Mouse (Mus musculus): ENCODE measurements around the gene Pde11a. TPM values are rescaled to one million over a fixed set of nuclear protein-coding genes. Genes with fewer than 3 reads are reported as not detected.

The Pde11a gene
- total RNA-seq, 2 experiments from 2014 or later = 0.15 TPM; not detected in 1

GRCm38 (mm10) chr2:75964972-75965371 is 373.6 kb downstream of the Pde11a start:
- DNase-seq = peak in 1 of 2 experiments; percentile 27

GRCm38 (mm10) chr2:75964512-75964911 is 374.1 kb downstream of the Pde11a start:
- intact Hi-C loops (cut with DNase I) = loop anchor here (1.0 to 10.0 kb wide), 2 partner anchors 81 to 360 kb away; no protein-coding TSS in a partner anchor
- peak; percentile 50 to 53 for DNase-seq

More at GRCm38 (mm10) chr2:75964972-75965371, 373.6 kb downstream of the Pde11a start:
- intact Hi-C loops (cut with DNase I) = loop anchor here (1.0 to 10.0 kb wide), 3 partner anchors 82 to 360 kb away; no protein-coding TSS in a partner anchor

- intact Hi-C loops (cut with DNase I) = loop anchor here (1.0 to 10.0 kb wide), 2 partner anchors 81 to 359 kb away; no protein-coding TSS in a partner anchor
These were observed 374.5 kb downstream of the Pde11a start for GRCm38 (mm10) chr2:75964051-75964450.

GRCm38 (mm10) chr2:75963211-75963840 is 375.2 kb downstream of the Pde11a start:
- intact Hi-C loops (cut with DNase I) = loop anchor here (10.0 kb wide), 1 partner anchor 359 kb away; no protein-coding TSS in a partner anchor
- DNase-seq = no peak

More at GRCm38 (mm10) chr2:75964051-75964450, 374.5 kb downstream of the Pde11a start:
- DNase-seq = no peak

GRCm38 (mm10) chr2:75960366-75961330 is 377.9 kb downstream of the Pde11a start:
- intact Hi-C loops (cut with DNase I) = loop anchor here (10.0 kb wide), 1 partner anchor 356 kb away; no protein-coding TSS in a partner anchor
- peak in 1 of 2 experiments; percentile 16 for DNase-seq

- DNase-seq = peak in 1 of 2 experiments; percentile 16
- intact Hi-C loops (cut with DNase I) = loop anchor here (10.0 kb wide), 1 partner anchor 355 kb away; no protein-coding TSS in a partner anchor
These were observed 378.7 kb downstream of the Pde11a start for GRCm38 (mm10) chr2:75959850-75960365.

GRCm38 (mm10) chr2:75959183-75959849 is 379.3 kb downstream of the Pde11a start:
- DNase-seq = no peak
- intact Hi-C loops (cut with DNase I) = no loop called here

GRCm38 (mm10) chr2:75955709-75956108 is 382.9 kb downstream of the Pde11a start:
- DNase-seq = no peak
- intact Hi-C loops (cut with DNase I) = no loop called here

- intact Hi-C loops (cut with DNase I) = no loop called here
These were observed 385.3 kb downstream of the Pde11a start for GRCm38 (mm10) chr2:75953320-75953719.

GRCm38 (mm10) chr2:75950685-75951084 is 387.9 kb downstream of the Pde11a start:
- intact Hi-C loops (cut with DNase I) = no loop called here
- no peak for DNase-seq

More at GRCm38 (mm10) chr2:75953320-75953719, 385.3 kb downstream of the Pde11a start:
- no peak for DNase-seq

Small RNA genes within 50 kb of the gene (microRNA-seq; reads per million reads assigned to microRNA genes)
- gene Gm44337 = 0 reads per million in 2 experiments

Other genes with a start within 250 kb of the Pde11a start
- not detected for gene Cyct, start 21.7 kb upstream of the Pde11a start, total RNA-seq (2021)
- gene Rbm45, start 31.2 kb upstream of the Pde11a start, total RNA-seq (2021) = 1 to 10 TPM; 9.1 to 9.6 TPM
- 10 to 100 TPM; 33.8 to 36.3 TPM for gene Osbpl6, start 67.7 kb upstream of the Pde11a start, total RNA-seq (2021)

Measured in gastrocnemius, postnatal 36 days (tissue).